Comparison of ENCODE assay signal across 8 mouse cellular contexts in the genomic region with DNA sequence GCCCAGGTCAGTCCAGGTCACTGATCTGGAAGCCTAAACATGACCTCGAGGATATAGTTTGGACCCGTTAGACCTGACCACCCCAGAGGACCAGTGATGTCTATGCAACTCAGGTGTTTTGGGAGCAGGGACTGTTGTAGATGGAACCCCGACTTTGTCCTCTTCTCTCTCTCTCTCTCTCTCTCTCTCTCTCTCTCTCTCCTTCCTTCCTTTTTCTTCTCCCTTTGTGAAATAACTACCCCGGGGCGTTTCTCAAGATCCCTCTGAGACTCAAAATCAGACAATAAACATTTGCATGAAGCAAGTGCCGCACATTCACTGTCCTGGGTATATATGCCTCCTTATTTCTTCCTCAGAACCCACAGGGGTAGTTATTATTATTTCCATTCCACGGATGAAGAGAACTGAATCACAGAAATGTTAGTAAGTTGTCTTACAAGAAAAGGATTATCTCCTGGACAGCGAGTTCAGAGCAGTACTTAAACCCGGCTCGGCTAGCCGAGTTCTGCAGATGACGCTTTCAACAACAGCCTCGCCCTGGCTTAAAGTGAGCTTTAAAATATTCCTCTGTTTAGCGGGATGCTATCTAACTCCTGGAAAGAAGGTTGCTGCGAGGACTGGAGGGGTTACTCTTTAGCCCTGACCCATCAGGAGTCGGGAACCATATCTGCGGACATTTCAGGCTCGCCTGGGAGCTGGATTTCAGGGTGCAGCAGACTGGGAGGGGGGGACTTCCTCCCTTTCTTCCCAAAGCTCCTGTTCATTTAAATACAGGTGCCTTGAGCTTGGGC. TPM values are rescaled to one million over a fixed set of nuclear protein-coding genes. Genes with fewer than 3 reads are reported as not detected.
A peak's percentile ranks its signal among the peaks of the same experiment; 100 is the strongest.
DNase-seq lines count a peak whose midpoint lies in the region; ATAC-seq and TF ChIP-seq lines count a peak whose summit lies in the region.

No protein-coding gene starts in this region.

- H3K36me3 ChIP-seq in lung, embryonic 14.5 days (ENCODE audit: insufficient read depth): no peaks in the 10 kb centered on the region
- no peaks in the 10 kb centered on the region for H3K36me3 ChIP-seq in limb, embryonic 11.5 days (ENCODE audit: control insufficient read depth, insufficient read depth, low read length)
- no peaks in the 10 kb centered on the region for H3K36me3 ChIP-seq in neural tube, embryonic 15.5 days

- DNase-seq in lung, embryonic 14.5 days: peak; percentile 31
- no peak for DNase-seq in lung, postnatal 25 days (ENCODE audit: low spot score)
- no peak for DNase-seq in limb, embryonic 11.5 days (ENCODE audit: low spot score)
- DNase-seq in yolk sac, embryonic 10.5 days (ENCODE audit: low spot score): no peak
- DNase-seq in testis, postnatal 10 days (ENCODE audit: low spot score): no peak
- no peak for DNase-seq in lung, postnatal 14 days

- no peak for ATAC-seq in lung, embryonic 14.5 days (ENCODE audit: insufficient read depth)
- ATAC-seq in limb, embryonic 11.5 days (ENCODE audit: insufficient number of reproducible peaks, low FRiP score, low TSS enrichment, low read depth): no peak
- no peak for ATAC-seq in neural tube, embryonic 15.5 days (ENCODE audit: low FRiP score)

- peak overlapping the region; percentile 43 for H3K4me3 ChIP-seq in lung, embryonic 14.5 days (ENCODE audit: low read depth, low read length)
- H3K4me3 ChIP-seq in embryonic fibroblast, embryonic 13.5 days (ENCODE audit: insufficient read depth, low read length): peak overlapping the region; percentile 38; the same call in 1 of the 2 replicates
- peak overlapping the region; percentile 28 for H3K4me3 ChIP-seq in limb, embryonic 11.5 days (ENCODE audit: low read depth, low read length)
- H3K4me3 ChIP-seq in neural tube, embryonic 15.5 days (replicated peaks): peak overlapping the region; percentile 38

- TF ChIP-seq CTCF in lung, embryonic 14.5 days (IDR thresholded peaks at IDR 0.05; ENCODE audit: low read depth): no peak
- TF ChIP-seq CTCF in embryonic fibroblast, embryonic 13.5 days (IDR thresholded peaks at IDR 0.05; ENCODE audit: borderline replicate concordance, insufficient read depth, low read length): no peak

- H3K9me3 ChIP-seq in lung, embryonic 14.5 days (ENCODE audit: low read depth, low read length): no peaks in the 10 kb centered on the region
- H3K9me3 ChIP-seq in limb, embryonic 11.5 days (ENCODE audit: control insufficient read depth, low read length): no peaks in the 10 kb centered on the region
- H3K9me3 ChIP-seq in neural tube, embryonic 15.5 days (replicated peaks): no peaks in the 10 kb centered on the region

- TF ChIP-seq POLR2A in embryonic fibroblast, embryonic 13.5 days (IDR thresholded peaks at IDR 0.05; ENCODE audit: low read depth, low read length): no peak

- 6% methylated on average over 18 of the region's 18 CpGs for WGBS in lung, embryonic 14.5 days
- 9% methylated on average over 18 of the region's 18 CpGs for WGBS in limb, embryonic 11.5 days
- 2% methylated on average over 18 of the region's 18 CpGs for WGBS in neural tube, embryonic 15.5 days

- H3K4me2 ChIP-seq in lung, embryonic 14.5 days: peak overlapping the region; percentile 77
- peak overlapping the region; percentile 41; the same call in 1 of the 2 replicates for H3K4me2 ChIP-seq in limb, embryonic 11.5 days (ENCODE audit: low read depth, severe bottlenecking)
- peak overlapping the region; percentile 58 for H3K4me2 ChIP-seq in neural tube, embryonic 15.5 days

- H3K27ac ChIP-seq in lung, embryonic 14.5 days (ENCODE audit: low read depth): no peak overlapping the region
- H3K27ac ChIP-seq in embryonic fibroblast, embryonic 13.5 days (ENCODE audit: insufficient read depth, low read length): no peak overlapping the region
- no peak overlapping the region for H3K27ac ChIP-seq in limb, embryonic 11.5 days (replicated peaks; ENCODE audit: low read depth, low read length)
- no peak overlapping the region for H3K27ac ChIP-seq in neural tube, embryonic 15.5 days (replicated peaks)

- H3K9ac ChIP-seq in lung, embryonic 14.5 days: no peak overlapping the region
- no peak overlapping the region for H3K9ac ChIP-seq in limb, embryonic 11.5 days (ENCODE audit: low read length)
- peak overlapping the region; percentile 26; the same call in 1 of the 2 replicates for H3K9ac ChIP-seq in neural tube, embryonic 15.5 days (replicated peaks)

- H3K27me3 ChIP-seq in lung, embryonic 14.5 days (ENCODE audit: insufficient read depth, low read length): peaks cover 83% of the 10 kb centered on the region
- peaks cover 60% of the 10 kb centered on the region for H3K27me3 ChIP-seq in limb, embryonic 11.5 days (ENCODE audit: control insufficient read depth, insufficient read depth, low read length)
- H3K27me3 ChIP-seq in neural tube, embryonic 15.5 days (replicated peaks): peaks cover 87% of the 10 kb centered on the region

- H3K4me1 ChIP-seq in lung, embryonic 14.5 days (ENCODE audit: insufficient read depth): peaks cover 8% of the 10 kb centered on the region; the same call in 1 of the 2 replicates
- H3K4me1 ChIP-seq in embryonic fibroblast, embryonic 13.5 days (ENCODE audit: control insufficient read depth, insufficient read depth, low read length): 0 out of 2 replicates have a peak, but pooled peaks cover 5% of the 10 kb centered on the region
- H3K4me1 ChIP-seq in limb, embryonic 11.5 days (ENCODE audit: control insufficient read depth, insufficient read depth, low read length): peaks cover 33% of the 10 kb centered on the region
- H3K4me1 ChIP-seq in neural tube, embryonic 15.5 days: peaks cover 34% of the 10 kb centered on the region

RNA-seq across cellular contexts. Expression of gene Kcnh3, which starts 1.7 kb away (rescaled TPM):
- 0.37 and 0.60 TPM in 2 replicates for polyA plus RNA-seq in lung, embryonic 14.5 days (2014; fragmentation: Nextera tagmentation; extraction: Ambion mirVana)
- polyA plus RNA-seq in embryonic fibroblast, embryonic 13.5 days (2011; ENCODE audit: insufficient read length, low read depth, missing spikeins): 0.40 TPM in 1 of 2 replicates, not detected in the other
- polyA plus RNA-seq in limb, embryonic 11.5 days (2014; fragmentation: Nextera tagmentation; extraction: Ambion mirVana): 0.07 TPM in 1 of 2 replicates, not detected in the other
- 0.46 and 1.6 TPM in 2 replicates for polyA plus RNA-seq in neural tube, embryonic 15.5 days (2015; fragmentation: Nextera tagmentation; extraction: Ambion mirVana)

RNA-seq across cellular contexts. Expression of gene Mcrs1, which starts 28.8 kb away (rescaled TPM):
- 142 and 155 TPM in 2 replicates for polyA plus RNA-seq in lung, embryonic 14.5 days (2014; fragmentation: Nextera tagmentation; extraction: Ambion mirVana)
- polyA plus RNA-seq in embryonic fibroblast, embryonic 13.5 days (2011; ENCODE audit: insufficient read length, low read depth, missing spikeins): 24.7 and 37.2 TPM in 2 replicates
- polyA plus RNA-seq in limb, embryonic 11.5 days (2014; fragmentation: Nextera tagmentation; extraction: Ambion mirVana): 165 and 168 TPM in 2 replicates
- 185 and 190 TPM in 2 replicates for polyA plus RNA-seq in neural tube, embryonic 15.5 days (2015; fragmentation: Nextera tagmentation; extraction: Ambion mirVana)
